ENCODE assay signal across 20 mouse cellular contexts in the genomic region with DNA sequence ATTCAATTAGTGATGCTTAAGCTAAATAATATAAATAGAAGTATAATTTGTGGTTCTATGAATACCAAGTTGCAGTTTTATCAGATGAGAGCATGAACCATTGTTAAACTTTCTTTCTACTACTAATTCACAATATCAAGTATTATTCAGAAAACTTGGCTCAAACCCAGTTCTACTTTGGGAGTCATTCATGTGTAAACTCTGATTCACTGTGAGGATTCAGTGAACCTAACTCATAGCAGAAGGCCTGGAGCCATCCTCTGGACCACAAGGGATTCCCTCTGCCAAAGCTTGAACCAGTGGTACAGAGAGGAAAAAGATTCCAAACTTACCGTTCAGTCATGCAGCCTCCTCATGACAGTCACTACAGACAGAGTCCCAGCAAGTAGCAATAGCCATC.
A peak's percentile ranks its signal among the peaks of the same experiment; 100 is the strongest.
DNase-seq lines count a peak whose midpoint lies in the region; ATAC-seq and TF ChIP-seq lines count a peak whose summit lies in the region.
"Had no signal": no experiment of that assay in that cellular context is flagged by ENCODE, and none has a peak within 500 bp of the region (broad histone marks: within the 10 kb centered on the region; RNA-seq: fewer than 3 reads in every experiment).

No protein-coding gene starts in this region.

- peak; percentile 94 for ATAC-seq in Patski
- no peak for ATAC-seq in inflammation-experienced regulatory T-cells, adult 6 months
- ATAC-seq: CD4-positive, CD25-positive, alpha-beta regulatory T cell, adult 4 months; forebrain, embryonic 14.5 days; hindbrain, embryonic 16.5 days; intestine, embryonic 15.5 days had no signal

- CTCF ChIA-PET in Patski (lab: Charles Lee) = interaction anchor here (0.8 kb wide), 1 partner anchor 89 kb away, joined by 4 read pairs; no protein-coding TSS in a partner anchor

- TF ChIP-seq CTCF in Patski (IDR thresholded peaks at IDR 0.05) = no peak

- peak; percentile 56 to 58 for DNase-seq in cerebellum, postnatal 10 days
- no peak for DNase-seq in cerebellum, adult 9-11 months
- peak; percentile 25 for DNase-seq in retina, adult 2 months (ENCODE audit: low read depth, low spot score)
- no peak for DNase-seq in retina, embryonic 14.5 days (ENCODE audit: low spot score)
- peak; percentile 84 for DNase-seq in Patski (ENCODE audit: low read depth, low spot score)
- DNase-seq in retina, postnatal 1 day = peak; percentile 56
- no peak for DNase-seq in testis, postnatal 10 days (ENCODE audit: low spot score)
- DNase-seq: adrenal gland, adult 8-10 months; B cell, adult 2 months; cerebellum, postnatal 36 days; gastrocnemius, adult 2 months; gastrocnemius, postnatal 25 days; kidney, adult 18-20 months had no signal

- H3K27me3 ChIP-seq in Patski = no peaks in the 10 kb centered on the region
- H3K27me3 ChIP-seq: heart, embryonic 12.5 days; hindbrain, embryonic 12.5 days; intestine, embryonic 15.5 days had no signal

- POLR2A ChIA-PET in Patski (lab: Charles Lee) = no interaction called here

- in situ Hi-C loops in Patski (cut with MboI; ENCODE audit: low pct_unique_long_range_greater_than_20kb) = no loop called here

Comparison
In these comparisons a context has a peak if more than half of its experiments do, and no peak if none do; other contexts are left out.
1. DNase-seq: peak in cerebellum, postnatal 10 days (2 of 2), retina, adult 2 months (single experiment), Patski (single experiment) and retina, postnatal 1 day (single experiment); none in cerebellum, adult 9-11 months (single experiment), retina, embryonic 14.5 days (single experiment) and testis, postnatal 10 days (single experiment).